Mouse (Mus musculus) CH12.LX (cell line): ENCODE measurements at regions not wholly inside any gene's neighbourhood (a gene's known extent, or its start where the extent isn't known, plus 50 kb on each side); places are given as distances from the start of the nearest gene placed in this dataset.

Experiments
- DNase-seq: peaks from one replicate; pipeline ENCODE4 v3.0.0-alpha.2; 2013; ENCODE audit errors: extremely low read depth
- H3K27ac ChIP-seq: 2 replicates; pipeline ENCODE4 v1.5.1; 2012; ENCODE audit warnings: low read depth, mild to moderate bottlenecking, control low read depth, moderate library complexity; ENCODE audit not compliant: insufficient read depth
- H3K27me3 ChIP-seq: replicated peaks from 2 replicates; pipeline ENCODE3; 2012; ENCODE audit warnings: inconsistent platforms
- H3K36me3 ChIP-seq, 2 experiments: replicated peaks in 1 of 2; 2 replicates each; pipeline versions ENCODE3 to v1.6.1; 2012; ENCODE audit warnings: inconsistent platforms in 1 of 2, low read length in 1 of 2, mild to moderate bottlenecking in 1 of 2, mixed read lengths in 1 of 2, moderate library complexity in 1 of 2; ENCODE audit not compliant: control insufficient read depth in 1 of 2, insufficient read depth in 1 of 2
- H3K4me1 ChIP-seq, 2 experiments: 2 replicates each; pipeline ENCODE4 v1.6.1; 2012; ENCODE audit warnings: inconsistent platforms in 1 of 2, moderate library complexity in 1 of 2; ENCODE audit not compliant: insufficient read depth in 2 of 2, control insufficient read depth in 1 of 2
- H3K4me2 ChIP-seq: 2 replicates; pipeline ENCODE4 v1.6.1; 2012; ENCODE audit warnings: low read depth, mild to moderate bottlenecking, control low read depth; ENCODE audit not compliant: poor library complexity, insufficient read depth, severe bottlenecking
- H3K4me3 ChIP-seq, 3 experiments: fragments of 150-350 bp in 1 of 3; sonication (generic) in 1 of 3; replicated peaks in 1 of 3; 2 replicates each; pipeline versions ENCODE3 to v1.5.1; 2011 to 2012; ENCODE audit warnings: low read depth in 2 of 3, low read length in 2 of 3, mild to moderate bottlenecking in 2 of 3, moderate library complexity in 2 of 3, control low read depth in 1 of 3, improper control_type of control experiment in 1 of 3, inconsistent platforms in 1 of 3, mixed read lengths in 1 of 3; ENCODE audit not compliant: poor library complexity in 1 of 3
- H3K79me2 ChIP-seq: replicated peaks from 2 replicates; pipeline ENCODE4 v1.6.1; 2012; ENCODE audit warnings: mild to moderate bottlenecking, moderate library complexity; ENCODE audit not compliant: control insufficient read depth, poor library complexity, insufficient read depth, severe bottlenecking; ENCODE audit errors: extremely low read depth
- H3K9ac ChIP-seq: 2 replicates; pipeline ENCODE4 v1.6.1; 2012; ENCODE audit warnings: low read depth, mild to moderate bottlenecking, control low read depth, moderate library complexity; ENCODE audit not compliant: insufficient read depth
- H3K9me3 ChIP-seq: replicated peaks from 2 replicates; pipeline ENCODE3; 2012; ENCODE audit warnings: low read length, inconsistent platforms, mixed read lengths
- BHLHE40 ChIP-seq: IDR thresholded peaks from 2 replicates; pipeline ENCODE4 v1.6.1; 2011; ENCODE audit warnings: mild to moderate bottlenecking, low read depth, low read length, improper control_type of control experiment
- CHD1 ChIP-seq: IDR thresholded peaks from 2 replicates; pipeline ENCODE4 v1.6.1; 2012; ENCODE audit warnings: low read depth, low read length, improper control_type of control experiment, inconsistent platforms
- E2F4 ChIP-seq: IDR thresholded peaks from 2 replicates; pipeline ENCODE4 v1.6.1; 2011; ENCODE audit warnings: low read depth, low read length, improper control_type of control experiment; ENCODE audit not compliant: insufficient replicate concordance
- ELF1 ChIP-seq: IDR thresholded peaks from 2 replicates; pipeline ENCODE4 v1.6.1; 2014; ENCODE audit warnings: low read depth, mild to moderate bottlenecking, inconsistent platforms, low read length, improper control_type of control experiment
- EP300 ChIP-seq: IDR thresholded peaks from 2 replicates; pipeline ENCODE4 v1.6.1; 2011; ENCODE audit warnings: low read length, improper control_type of control experiment
- ETS1 ChIP-seq: conservative IDR thresholded peaks from 2 replicates; pipeline ENCODE4 v1.6.1; 2012; ENCODE audit warnings: low read depth, mild to moderate bottlenecking, inconsistent platforms, low read length, improper control_type of control experiment, moderate library complexity
- IRF4 ChIP-seq: IDR thresholded peaks from 2 replicates; pipeline ENCODE4 v1.6.1; 2014; ENCODE audit warnings: low read depth, mild to moderate bottlenecking, inconsistent platforms, low read length, improper control_type of control experiment
- JUND ChIP-seq: conservative IDR thresholded peaks from 2 replicates; pipeline ENCODE4 v1.6.1; 2011; ENCODE audit warnings: low read depth, low read length, improper control_type of control experiment
- KAT2A ChIP-seq: IDR thresholded peaks from 2 replicates; pipeline ENCODE4 v1.6.1; 2012; ENCODE audit warnings: low read length, improper control_type of control experiment, inconsistent platforms; ENCODE audit not compliant: insufficient replicate concordance
- MAFK ChIP-seq: IDR thresholded peaks from 2 replicates; pipeline ENCODE4 v1.6.1; 2011; ENCODE audit warnings: low read length, improper control_type of control experiment; ENCODE audit not compliant: insufficient replicate concordance
- MAZ ChIP-seq: IDR thresholded peaks from 2 replicates; pipeline ENCODE4 v1.6.1; 2012; ENCODE audit warnings: low read depth, mild to moderate bottlenecking, inconsistent platforms, low read length, improper control_type of control experiment, moderate library complexity
- MYC ChIP-seq: IDR thresholded peaks from 2 replicates; pipeline ENCODE4 v1.6.1; 2011; ENCODE audit warnings: low read depth, mild to moderate bottlenecking, improper control_type of control experiment, low read length
- NRF1 ChIP-seq: IDR thresholded peaks from 2 replicates; pipeline ENCODE4 v1.6.1; 2014; ENCODE audit warnings: low read depth, mild to moderate bottlenecking, inconsistent platforms, low read length, improper control_type of control experiment, moderate library complexity
- PAX5 ChIP-seq: IDR thresholded peaks from 2 replicates; pipeline ENCODE4 v1.6.1; 2012; ENCODE audit warnings: low read length, inconsistent platforms, mixed read lengths
- POLR2A ChIP-seq: IDR thresholded peaks from 2 replicates; pipeline ENCODE4 v1.6.1; 2011; ENCODE audit warnings: low read depth, mild to moderate bottlenecking, improper control_type of control experiment, low read length
- POLR2AphosphoS2 ChIP-seq: IDR thresholded peaks from 2 replicates; pipeline ENCODE4 v1.6.1; 2011; ENCODE audit warnings: low read depth, low read length, improper control_type of control experiment
- RCOR1 ChIP-seq: conservative IDR thresholded peaks from 2 replicates; pipeline ENCODE4 v1.6.1; 2012; ENCODE audit warnings: low read depth, mild to moderate bottlenecking, inconsistent platforms, low read length, improper control_type of control experiment
- SIN3A ChIP-seq: IDR thresholded peaks from 2 replicates; pipeline ENCODE4 v1.6.1; 2012; ENCODE audit warnings: low read length, improper control_type of control experiment, inconsistent platforms
- SMC3 ChIP-seq: IDR thresholded peaks from 2 replicates; pipeline ENCODE4 v1.6.1; 2011; ENCODE audit warnings: low read depth, low read length, improper control_type of control experiment
- TBP ChIP-seq: conservative IDR thresholded peaks from 2 replicates; pipeline ENCODE4 v1.6.1; 2011; ENCODE audit warnings: low read depth, low read length, improper control_type of control experiment
- USF1 ChIP-seq: IDR thresholded peaks from 2 replicates; pipeline ENCODE4 v1.6.1; 2014; ENCODE audit warnings: low read depth, mild to moderate bottlenecking, inconsistent platforms, low read length, improper control_type of control experiment
- USF2 ChIP-seq: conservative IDR thresholded peaks from 2 replicates; pipeline ENCODE4 v1.6.1; 2011; ENCODE audit warnings: low read depth, low read length, improper control_type of control experiment
- ZC3H11A ChIP-seq: IDR thresholded peaks from 2 replicates; pipeline ENCODE4 v1.6.1; 2012; ENCODE audit warnings: low read depth, mild to moderate bottlenecking, inconsistent platforms, low read length, improper control_type of control experiment
- ZKSCAN1 ChIP-seq: IDR thresholded peaks from 2 replicates; pipeline ENCODE4 v1.6.1; 2012; ENCODE audit warnings: low read depth, inconsistent platforms, low read length, improper control_type of control experiment, borderline replicate concordance
- ZMIZ1 ChIP-seq: IDR thresholded peaks from 2 replicates; pipeline ENCODE4 v1.6.1; 2012; ENCODE audit warnings: low read depth, mild to moderate bottlenecking, inconsistent platforms, low read length, improper control_type of control experiment
- ZNF384 ChIP-seq: IDR thresholded peaks from 2 replicates; pipeline ENCODE4 v1.6.1; 2012; ENCODE audit warnings: low read depth, low read length, improper control_type of control experiment, inconsistent platforms
- dilution Hi-C: fragments of 300-500 bp; cut with MboI; formaldehyde crosslinking; loops from 2 replicates; pipeline ENCODE4 v1.14.3; 2020; ENCODE audit warnings: low sequenced_read_pairs; ENCODE audit not compliant: extremely low pct_unique_long_range_greater_than_20kb, extremely low pct_ligation_motif_present
- in situ Hi-C: fragments of 300-500 bp; cut with MboI; formaldehyde crosslinking; loops from 3 replicates; pipeline ENCODE4 v1.14.3; 2019; ENCODE audit warnings: low sequenced_read_pairs, low pct_ligation_motif_present, low pct_unique_long_range_greater_than_20kb, mixed read lengths

GRCm38 (mm10) chr15:59737247-59737646 is 279.2 kb downstream of the 4933412E24Rik start (continued):
- TF ChIP-seq POLR2A (no peak), SIN3A (no peak)

- no peak overlapping the region for H3K4me2 ChIP-seq
- in situ Hi-C loops: no loop called here
- H3K27ac ChIP-seq: no peak overlapping the region
- dilution Hi-C loops: no loop called here
- no peak overlapping the region for H3K4me3 ChIP-seq
- H3K4me1 ChIP-seq: peaks cover 31 to 59% of the 10 kb centered on the region in 2 experiments
- no peak for DNase-seq
- H3K36me3 ChIP-seq: no peaks in the 10 kb centered on the region
- H3K27me3 ChIP-seq: no peaks in the 10 kb centered on the region
- TF ChIP-seq TBP (no peak), NRF1 (no peak), ZKSCAN1 (no peak), IRF4 (no peak), ELF1 (no peak), BHLHE40 (no peak), SMC3 (no peak), ZMIZ1 (no peak), EP300 (no peak), RCOR1 (no peak), POLR2A (no peak), JUND (no peak), USF1 (no peak)
- no peaks in the 10 kb centered on the region for H3K79me2 ChIP-seq
- H3K9ac ChIP-seq: no peak overlapping the region
- peaks cover 6% of the 10 kb centered on the region for H3K9me3 ChIP-seq
Measured at GRCm38 (mm10) chr15:59734376-59734775, 282.0 kb downstream of the 4933412E24Rik start.

DNA sequence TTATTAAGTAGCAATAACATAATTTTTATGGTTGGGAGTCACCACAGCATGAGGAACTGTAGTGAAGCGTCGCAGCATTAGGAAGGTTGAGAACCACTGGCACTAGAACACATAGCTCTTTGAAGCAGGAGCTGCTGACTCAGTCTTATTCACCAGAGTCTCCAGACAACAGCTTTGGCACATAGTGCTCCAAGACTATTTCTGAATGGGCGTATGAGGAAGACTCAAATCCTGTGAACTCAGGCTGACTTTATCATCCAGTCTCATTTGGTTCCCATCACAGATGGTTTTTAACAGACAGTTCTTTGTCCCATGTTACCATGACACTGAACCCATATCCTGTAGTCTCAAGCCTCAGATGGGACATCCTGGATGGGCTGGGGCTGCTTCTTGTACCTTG is 282.5 kb downstream of the 4933412E24Rik start:
- H3K36me3 ChIP-seq: no peaks in the 10 kb centered on the region
- no peaks in the 10 kb centered on the region for H3K27me3 ChIP-seq
- TF ChIP-seq CHD1 (no peak), ZNF384 (no peak), MYC (no peak), POLR2AphosphoS2 (no peak), ZC3H11A (no peak), IRF4 (no peak), KAT2A (no peak), ETS1 (no peak), USF2 (no peak), POLR2A (no peak), USF1 (no peak), ELF1 (no peak), ZKSCAN1 (no peak), E2F4 (no peak), PAX5 (no peak), MAFK (no peak), MAZ (no peak)
- dilution Hi-C loops (no loop called here), in situ Hi-C loops (no loop called here)
- no peak overlapping the region for H3K4me2 ChIP-seq
- H3K9ac ChIP-seq: no peak overlapping the region
- H3K4me1 ChIP-seq: peaks cover 31 to 59% of the 10 kb centered on the region in 2 experiments
- H3K27ac ChIP-seq: no peak overlapping the region
- peaks cover 6% of the 10 kb centered on the region for H3K9me3 ChIP-seq
- no peak overlapping the region for H3K4me3 ChIP-seq
- DNase-seq: no peak
- H3K79me2 ChIP-seq: no peaks in the 10 kb centered on the region
